Mouse (Mus musculus) adrenal gland, postnatal 0 days (tissue): ENCODE measurements around the gene Hspe1. TPM values are rescaled to one million over a fixed set of nuclear protein-coding genes. Genes with fewer than 3 reads are reported as not detected.

Experiments used
- polyA plus RNA-seq: library from polyadenylated mRNA; unstranded; fragments of >200 nt; fragmentation: Nextera tagmentation; extraction: Ambion mirVana; gene quantifications from 2 replicates; pipeline ENCODE4 v1.2.1, GENCODE M21; 2015

Hspe1 gene
- polyA plus RNA-seq, result 1,634 and 1,878 TPM in 2 replicates

GRCm38 (mm10) chr1:55087932-55088610, at the start of gene Hspe1, which contains the start of gene Hspd1:
Gene Hspe1, plus strand, starts transcription at chr1:55088132.
Gene Hspd1, minus strand, starts transcription at chr1:55088243.

GRCm38 (mm10) chr1:55052355-55052953, 35.5 kb upstream of the Hspe1 start, which contains the start of gene Coq10b:
Gene Coq10b, plus strand, starts transcription at chr1:55052770.

GRCm38 (mm10) chr1:55130943-55131401, 43.0 kb downstream of the Hspe1 start, which contains the start of gene Mob4:
Gene Mob4, plus strand, starts transcription at chr1:55131231.

Other genes starting within 250 kb of the Hspe1 start
- gene Ankrd44, start 161.7 kb upstream of the Hspe1 start, polyA plus RNA-seq, result 5.4 and 6.9 TPM in 2 replicates
- 114 and 193 TPM in 2 replicates for gene Sf3b1, start 60.7 kb upstream of the Hspe1 start, polyA plus RNA-seq
- 16.6 and 28.0 TPM in 2 replicates for gene Coq10b, start 35.4 kb upstream of the Hspe1 start, polyA plus RNA-seq
- 250 and 567 TPM in 2 replicates for gene Hspd1, start 111 bp downstream of the Hspe1 start, polyA plus RNA-seq
- gene Mob4, start 43.1 kb downstream of the Hspe1 start, polyA plus RNA-seq, result 462 and 610 TPM in 2 replicates
- 14.8 and 25.9 TPM in 2 replicates for gene Rftn2, start 138.7 kb downstream of the Hspe1 start, polyA plus RNA-seq
- 1.0 and 1.7 TPM in 2 replicates for gene Mars2, start 149.0 kb downstream of the Hspe1 start, polyA plus RNA-seq